Mouse (Mus musculus) c-Kit-positive CD71-positive TER-119-negative erythroid progenitor cells, embryonic 14.5 days (primary cell): ENCODE measurements around the gene Podxl.
A peak's percentile ranks its signal among the peaks of the same experiment; 100 is the strongest.

Experiments
- DNase-seq: peaks from one replicate; pipeline ENCODE4 v3.0.0-alpha.2; 2013; ENCODE audit warnings: low read depth

Podxl gene

DNA sequence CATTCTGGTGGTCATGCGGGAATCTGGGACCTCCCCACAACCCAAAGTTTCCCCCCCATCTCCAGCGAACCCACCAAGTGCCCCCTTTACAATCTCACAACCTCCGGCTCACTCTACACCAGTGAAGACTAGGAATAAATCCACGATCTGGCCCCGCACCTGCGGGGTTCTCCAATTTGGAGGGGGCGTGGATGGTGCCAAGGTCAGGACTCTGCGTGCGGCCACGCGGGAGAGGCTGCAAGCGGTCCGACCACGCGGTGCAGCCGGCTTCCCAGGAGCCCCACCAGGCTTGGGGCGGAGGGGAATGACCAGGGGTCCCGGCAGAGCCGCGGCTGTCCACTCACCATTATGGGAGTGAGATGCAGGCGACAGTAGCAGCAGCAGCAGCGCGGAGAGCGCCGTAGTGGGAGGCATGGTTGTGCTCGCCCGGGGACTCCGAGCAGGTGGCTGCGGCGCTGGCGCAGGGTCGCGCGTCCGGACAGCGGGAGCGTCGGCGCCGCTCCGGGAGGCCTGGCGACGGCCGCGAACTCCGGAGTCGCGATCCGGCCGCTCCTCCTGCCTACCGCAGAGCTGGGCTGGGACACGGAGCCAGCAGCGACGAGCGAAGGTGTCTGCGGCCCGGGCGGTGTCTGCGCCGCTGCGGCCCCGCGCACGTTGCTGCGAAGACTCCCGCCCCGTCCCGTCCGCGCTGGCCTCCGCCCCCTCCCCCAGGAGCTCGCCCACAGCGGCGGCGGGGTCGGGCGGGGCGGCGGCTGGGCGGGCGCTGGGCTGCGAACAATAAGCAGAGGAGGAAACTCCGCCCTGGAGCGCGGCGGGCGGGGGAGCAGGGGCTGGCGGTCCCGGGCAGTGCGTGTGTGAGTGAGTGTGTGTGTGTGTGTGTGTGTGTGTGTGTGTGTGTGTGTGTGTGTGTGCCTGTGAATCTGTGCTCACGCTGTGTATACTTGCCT is at the start of gene Podxl:
Gene Podxl, minus strand, starts transcription at position 747 of the 947 bp plus-strand sequence.
- DNase-seq, result peak; percentile 70

DNA sequence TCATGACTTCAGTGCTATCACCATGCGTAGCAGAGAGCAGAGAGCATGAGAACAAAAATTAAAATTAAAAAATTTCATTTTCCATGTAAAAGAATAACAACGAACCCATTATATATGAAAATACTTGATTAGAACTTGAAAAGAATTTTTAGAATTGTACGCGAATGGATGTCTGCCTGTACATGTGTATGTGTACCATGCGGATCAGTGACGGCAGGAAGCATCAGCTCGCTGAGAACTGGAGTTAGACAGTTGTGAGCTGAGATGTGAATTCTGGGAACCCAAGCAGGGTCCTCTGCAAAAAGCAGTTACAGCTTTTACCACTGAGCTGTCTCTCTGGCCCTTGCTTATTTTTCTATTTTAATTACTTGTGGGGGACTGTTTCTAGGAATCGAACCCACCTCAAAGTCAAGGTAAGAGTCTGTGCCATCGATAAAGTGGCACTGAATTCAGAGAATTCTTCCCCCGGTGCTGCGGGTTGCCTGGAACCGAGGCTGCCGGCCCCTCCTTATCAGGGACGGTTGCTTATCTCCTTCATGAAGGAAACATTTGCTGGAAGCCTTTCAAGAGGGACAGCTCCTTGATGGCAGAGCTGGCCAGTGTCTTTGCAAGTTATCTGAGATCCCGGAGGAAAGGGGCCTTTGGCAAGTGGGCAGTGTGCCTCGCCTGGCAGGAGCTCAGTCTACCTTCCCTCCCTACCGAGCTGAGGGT is 48.9 kb upstream of the Podxl start:
- peak; percentile 88 for DNase-seq

DNA sequence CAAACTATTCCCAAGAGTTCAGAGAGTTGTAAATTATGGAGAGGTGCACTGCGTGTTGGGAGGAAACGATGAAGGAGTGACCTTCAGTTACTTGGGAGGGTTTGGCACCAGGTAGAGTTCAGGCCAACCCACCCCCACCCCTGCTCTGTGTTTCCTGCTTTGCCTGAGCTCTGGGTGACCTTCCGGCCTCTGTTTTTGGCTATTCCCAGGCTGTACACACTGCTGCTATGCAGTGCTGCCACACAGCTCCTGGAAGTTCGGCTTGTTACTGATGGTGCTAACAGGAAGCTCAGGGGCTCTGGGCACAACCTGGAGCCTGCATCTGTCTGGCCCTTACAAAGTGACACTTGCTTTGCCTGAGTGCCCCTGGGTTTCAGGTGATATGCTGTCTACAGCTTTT is 42.6 kb upstream of the Podxl start:
- DNase-seq, result no peak

DNA sequence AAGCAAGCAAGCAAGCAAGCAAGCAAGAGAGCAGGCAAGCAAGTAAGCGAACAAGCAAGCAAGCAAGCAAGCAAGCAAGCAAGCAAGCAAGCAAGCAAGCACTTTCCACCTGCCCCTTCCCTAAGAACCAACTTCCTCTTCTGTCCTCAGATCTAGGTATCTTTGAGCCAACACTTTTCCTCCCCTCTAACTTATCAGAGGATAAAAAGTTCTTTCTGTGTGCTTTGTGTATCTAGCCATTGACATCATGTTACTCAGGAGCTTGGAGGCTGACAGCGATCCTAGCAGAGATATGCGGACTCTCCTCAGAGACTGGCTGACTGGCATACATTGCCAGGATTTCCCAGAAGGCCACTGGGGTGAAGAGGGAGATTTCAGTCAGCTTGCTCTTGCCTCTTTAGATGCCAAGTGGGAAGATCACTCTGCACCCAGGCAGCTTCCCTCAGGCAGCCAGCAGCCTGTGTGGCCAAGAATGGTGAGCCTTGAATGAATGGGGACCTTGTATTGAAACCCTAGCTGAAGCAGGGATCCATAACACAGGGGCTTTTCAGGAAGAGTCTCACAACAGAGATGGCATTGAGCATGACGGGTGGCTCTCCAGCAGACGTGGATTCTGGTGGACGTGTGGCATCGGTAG is 41.0 kb upstream of the Podxl start:
- no peak for DNase-seq

DNA sequence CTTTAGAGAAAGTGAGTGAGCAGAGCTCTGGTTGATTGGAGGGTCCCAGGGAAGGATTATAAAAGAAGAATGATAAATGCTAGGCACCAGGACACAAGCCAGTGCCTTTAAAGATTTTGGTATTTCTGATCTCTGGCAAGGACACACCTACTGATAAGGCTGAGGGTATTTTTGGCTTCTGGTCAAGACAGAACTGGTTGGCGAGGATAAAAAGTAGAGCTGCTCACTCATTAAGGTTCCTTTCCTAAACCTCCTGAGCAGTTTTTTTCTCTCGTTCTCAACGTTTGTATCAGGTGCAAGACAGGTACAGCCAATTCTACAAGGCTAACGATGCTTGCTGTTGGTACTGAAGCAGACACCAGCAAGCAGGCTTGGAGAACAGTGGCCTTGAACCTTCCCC is 38.7 kb upstream of the Podxl start:
- no peak for DNase-seq

DNA sequence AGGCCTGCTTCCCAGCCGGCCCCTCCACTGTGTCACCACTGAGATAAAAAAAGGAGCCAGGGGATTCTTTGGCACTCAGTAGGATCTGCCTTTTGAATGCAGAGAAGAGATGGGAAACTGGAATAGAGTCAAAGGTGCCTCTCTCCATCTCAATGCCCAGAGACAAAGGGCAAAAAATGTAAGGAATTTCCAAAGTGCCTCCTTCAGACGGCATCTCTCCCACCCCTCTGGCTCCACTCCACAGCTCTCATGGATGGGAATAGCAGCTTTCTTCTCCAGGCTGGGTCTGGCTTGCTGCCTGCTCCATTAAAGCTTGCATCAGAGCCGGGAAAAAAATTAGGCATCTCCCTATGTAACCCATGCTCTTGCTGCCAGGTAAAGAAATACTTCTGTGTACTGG is 37.4 kb upstream of the Podxl start:
- DNase-seq, result no peak

DNA sequence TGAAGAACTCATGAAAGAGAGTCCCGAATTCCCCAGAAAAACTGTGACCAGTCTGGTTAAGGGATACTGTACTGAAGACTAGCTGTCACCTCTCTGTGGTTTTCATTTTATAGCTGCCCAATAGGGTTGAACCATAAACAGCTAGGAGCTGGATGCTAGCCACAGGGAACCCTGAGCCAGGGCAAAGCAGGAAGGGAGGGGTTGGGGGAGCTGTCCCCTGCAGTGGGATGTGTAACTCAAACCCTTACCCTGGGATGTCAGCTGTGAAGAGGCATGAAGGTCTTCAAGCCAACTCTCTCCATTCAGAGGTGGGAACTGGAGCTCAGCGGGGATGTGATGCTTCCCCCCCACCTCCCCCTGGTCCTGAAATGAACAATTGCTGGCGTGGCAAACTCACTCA is 36.1 kb upstream of the Podxl start:
- DNase-seq, result no peak

DNA sequence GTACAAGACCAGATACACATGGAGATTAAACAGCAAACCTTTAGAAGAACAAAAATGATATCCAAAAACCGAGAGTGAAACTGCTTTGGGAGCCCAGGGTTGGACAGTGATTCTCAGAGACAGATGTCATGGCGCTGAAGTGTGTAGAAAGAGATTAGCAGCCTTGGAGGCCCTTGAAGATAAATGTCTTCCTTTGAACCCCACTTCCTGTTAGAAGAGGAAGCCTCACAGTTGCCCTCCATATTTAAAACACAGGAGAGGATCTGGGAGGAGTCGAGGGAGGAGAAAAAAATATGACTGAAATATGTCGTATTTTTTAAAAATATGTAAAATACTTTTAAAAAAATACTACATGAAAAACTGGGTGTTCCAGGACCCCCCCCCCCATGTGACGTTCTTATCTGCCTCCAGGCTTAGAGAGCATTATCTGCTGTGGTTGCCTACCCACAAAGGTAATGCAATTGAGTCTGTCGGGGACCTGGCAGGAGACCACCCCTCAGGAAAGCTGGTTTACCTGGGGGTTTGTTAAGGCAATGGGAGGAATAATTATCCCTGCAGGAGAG is 34.6 kb upstream of the Podxl start:
- no peak for DNase-seq

DNA sequence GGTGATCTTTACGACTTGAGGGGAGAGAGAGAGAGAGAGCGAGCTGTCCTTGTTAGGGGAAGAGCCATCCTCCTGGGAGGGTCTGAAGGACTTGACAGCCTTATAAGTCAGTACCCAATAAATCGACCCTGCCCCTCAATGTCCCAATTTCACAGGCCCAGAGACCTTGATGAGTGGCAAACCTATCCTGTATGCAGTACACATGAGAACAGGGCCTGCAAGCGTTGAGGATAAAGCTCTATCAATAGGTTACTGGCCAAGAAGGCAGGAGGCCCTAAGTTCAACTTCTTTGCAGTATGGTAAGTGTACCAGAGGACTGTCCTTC is 33.3 kb upstream of the Podxl start:
- no peak for DNase-seq

DNA sequence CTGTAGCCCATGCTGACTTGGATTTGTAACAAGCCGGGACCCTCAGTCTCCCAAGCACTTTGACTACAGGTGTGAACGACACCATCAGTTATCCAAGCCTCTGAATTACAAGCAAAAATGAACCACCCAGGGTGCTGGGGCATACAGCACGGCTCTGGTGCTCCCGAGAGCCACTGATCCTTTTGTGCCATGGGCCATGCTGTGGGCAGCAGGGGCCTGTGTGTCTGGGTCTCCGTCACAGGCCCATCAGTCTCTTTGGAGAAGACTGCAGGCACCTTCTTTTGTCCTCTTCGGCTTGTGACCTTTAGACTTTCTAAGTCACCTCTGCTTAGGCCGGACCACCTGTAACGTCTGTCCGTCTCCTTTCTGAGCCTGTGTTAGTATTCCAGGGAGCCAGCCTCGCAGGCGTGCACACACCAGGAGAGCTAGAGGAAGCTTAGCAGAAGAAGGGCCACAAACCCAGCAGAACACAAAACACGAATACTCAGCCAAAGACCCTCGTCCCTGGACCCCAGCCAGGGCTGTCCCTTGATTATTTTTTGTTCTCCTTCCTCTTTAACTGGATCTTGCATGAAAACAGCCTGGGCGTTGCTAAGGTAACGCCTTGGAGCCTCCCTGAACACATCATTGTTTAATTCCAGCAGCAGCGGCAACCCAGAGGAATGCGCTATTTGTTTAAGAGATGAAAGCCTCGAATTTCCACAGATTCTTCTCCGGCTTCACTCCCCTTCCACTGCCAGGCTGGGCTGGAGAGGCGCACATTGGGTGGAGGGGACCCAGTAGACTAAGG is 32.8 kb upstream of the Podxl start:
- DNase-seq, result no peak

DNA sequence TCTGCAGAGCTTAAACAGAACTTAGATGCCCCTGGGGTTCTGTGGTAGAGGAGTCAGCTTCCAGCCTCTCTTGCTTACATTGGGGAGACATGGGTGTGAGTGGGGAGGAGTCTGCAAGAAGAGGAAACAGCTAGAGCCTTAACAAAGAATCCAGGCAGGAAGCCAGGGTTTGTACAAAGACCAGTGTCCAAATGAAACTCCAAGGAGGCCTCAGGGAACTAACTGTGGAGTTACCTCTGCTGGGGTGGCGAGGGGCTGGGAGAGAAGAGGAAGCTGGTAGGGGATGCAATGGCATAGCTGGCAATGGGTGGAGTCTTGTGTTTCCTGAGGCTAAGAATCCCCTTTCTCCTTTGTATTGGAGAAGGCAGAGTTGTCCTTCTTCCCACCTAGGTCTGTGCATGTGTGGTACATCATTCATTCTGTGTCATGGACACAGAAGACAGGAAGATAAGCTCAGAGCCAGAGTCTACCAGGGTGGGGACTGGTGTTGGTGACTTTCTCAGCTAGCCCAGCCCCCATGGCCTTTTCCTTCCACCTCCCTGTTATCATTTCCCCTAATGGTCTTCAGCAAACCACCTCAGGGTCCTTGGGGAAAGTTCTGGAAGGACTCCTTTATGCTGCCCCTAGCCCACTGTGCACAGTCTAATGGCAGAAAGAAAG is 28.9 kb upstream of the Podxl start:
- DNase-seq, result no peak

DNA sequence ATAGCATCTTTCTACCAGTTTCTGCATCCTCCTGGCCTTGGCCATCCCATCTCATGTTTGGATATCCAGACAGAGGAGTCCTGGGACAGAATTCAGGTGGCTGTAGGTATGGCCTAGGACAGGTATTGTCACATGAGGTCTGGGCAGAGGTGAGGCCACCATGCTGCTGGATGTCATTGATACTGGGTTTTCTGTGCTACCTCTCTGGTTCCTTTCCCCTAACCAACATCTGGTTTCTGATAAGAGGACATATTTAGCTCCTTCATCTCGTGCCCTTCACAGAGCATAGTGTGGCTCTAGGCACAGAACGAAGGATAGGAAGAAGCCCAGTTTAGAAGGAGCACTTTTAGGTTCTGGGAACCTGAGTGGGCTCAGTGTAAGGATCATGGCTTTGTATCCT is 28.3 kb upstream of the Podxl start:
- DNase-seq, result no peak

DNA sequence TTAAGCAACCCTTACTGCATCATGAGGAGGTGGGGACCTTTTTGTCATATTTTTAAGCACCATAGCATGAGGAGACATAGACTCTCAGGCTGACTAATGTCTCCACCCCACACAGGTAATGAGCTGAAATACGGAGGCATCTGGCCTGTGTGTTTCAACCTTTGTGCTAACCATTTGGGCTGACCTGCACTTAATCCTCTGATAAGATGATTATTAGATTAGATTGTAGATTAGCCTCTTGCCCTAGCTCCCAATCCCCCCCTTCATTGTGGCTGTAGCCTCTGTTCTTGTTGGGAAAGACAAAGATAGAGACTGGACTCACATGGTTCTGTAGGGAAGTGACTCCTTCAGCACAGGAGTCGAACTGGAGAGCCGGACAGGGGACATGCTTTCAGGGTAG is 27.9 kb upstream of the Podxl start:
- no peak for DNase-seq

DNA sequence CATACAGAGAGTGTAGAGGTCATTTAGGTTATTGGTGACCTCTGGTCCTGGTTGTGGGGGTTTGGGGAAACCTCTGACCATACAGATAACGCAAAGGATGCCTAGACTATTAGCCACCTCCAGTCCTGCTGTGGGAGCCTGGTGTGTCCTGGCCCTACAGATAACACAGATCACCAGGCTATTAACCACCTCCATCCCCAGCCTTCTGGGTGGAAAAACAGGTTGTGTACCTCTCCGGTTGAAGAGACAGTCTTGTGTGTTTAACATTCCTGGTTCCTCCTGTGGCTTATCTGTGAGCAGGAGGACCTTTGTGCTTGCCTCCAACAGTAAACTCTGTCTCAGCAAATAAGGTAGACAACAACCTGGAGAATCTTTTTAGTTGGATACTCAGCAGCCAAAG is 27.0 kb upstream of the Podxl start:
- no peak for DNase-seq

DNA sequence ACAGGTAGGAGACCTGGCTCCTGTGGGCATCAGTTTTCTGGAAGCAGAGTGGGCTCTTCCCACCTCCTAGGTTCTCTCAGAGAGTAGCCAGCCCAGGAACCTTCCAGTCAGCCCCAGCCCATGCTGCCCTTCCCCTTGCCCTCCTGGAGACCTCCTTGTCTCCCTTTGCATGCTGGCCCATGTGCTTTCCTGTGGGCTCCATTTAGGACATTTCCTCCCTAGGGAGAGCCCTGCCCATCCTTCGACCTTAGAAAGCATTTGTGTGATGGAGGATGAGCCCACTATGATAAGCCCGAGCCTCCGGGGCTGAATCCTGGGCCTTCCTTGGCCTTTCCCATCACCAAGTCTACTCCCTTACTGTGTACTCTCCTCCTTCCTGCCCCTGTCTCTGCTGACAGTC is 25.5 kb upstream of the Podxl start:
- DNase-seq, result no peak

DNA sequence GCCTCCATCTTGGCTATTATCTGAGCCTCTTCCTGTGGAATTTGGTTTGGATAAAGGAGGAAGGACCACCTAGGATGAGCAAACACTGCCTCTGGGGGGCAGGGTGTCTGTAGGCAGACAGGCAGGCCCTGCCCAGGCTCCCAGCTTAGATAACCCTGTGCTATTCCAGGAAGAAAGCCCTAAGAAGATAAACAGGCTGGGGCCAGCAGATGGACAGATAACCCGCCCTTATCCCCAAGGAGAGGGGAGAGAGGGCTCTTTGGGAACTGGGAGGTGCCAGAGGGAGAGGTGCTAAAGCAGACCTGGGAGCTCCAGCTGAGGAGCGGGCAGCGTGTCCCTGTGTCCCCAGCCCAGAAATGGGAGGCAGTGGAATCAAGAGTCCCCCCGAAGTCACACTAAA is 23.9 kb upstream of the Podxl start:
- DNase-seq, result no peak

DNA sequence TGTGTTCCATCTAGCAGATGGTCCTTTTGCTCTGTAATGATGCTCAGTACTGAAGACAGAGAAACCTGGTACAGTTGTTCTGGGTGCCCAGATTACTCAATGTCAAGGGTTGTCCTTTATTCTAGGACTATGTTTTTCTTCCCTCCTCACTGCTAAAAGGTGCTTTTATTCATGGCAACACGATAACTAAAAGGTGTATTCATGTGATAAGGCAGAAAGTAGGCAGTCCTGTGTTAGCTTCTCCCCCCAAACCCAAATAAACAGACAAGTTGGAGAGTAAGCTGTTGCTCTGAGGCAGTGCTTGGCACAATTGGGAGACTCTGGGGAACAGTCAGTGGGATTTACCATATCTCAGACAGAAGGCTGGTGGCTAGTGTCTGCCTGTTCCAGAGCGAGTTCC is 22.3 kb upstream of the Podxl start:
- no peak for DNase-seq

DNA sequence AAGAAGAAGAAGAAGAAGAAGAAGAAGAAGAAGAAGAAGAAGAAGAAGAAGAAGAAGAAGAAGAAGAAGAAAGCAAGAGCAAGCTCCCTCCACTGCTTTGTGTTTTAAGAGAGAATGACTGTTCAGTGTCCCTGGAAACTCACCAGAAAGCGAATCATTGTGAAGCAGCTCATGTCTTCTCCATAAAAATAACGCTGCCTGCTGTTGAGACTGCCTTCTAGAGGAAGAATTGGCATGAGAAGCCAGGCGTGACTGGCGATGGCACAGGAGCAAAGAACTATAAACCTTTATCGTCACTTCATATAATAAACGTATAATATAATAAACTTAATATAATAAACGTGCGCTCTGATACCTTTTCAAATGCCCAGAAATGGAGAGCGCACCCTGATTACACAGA is 12.4 kb upstream of the Podxl start:
- no peak for DNase-seq

DNA sequence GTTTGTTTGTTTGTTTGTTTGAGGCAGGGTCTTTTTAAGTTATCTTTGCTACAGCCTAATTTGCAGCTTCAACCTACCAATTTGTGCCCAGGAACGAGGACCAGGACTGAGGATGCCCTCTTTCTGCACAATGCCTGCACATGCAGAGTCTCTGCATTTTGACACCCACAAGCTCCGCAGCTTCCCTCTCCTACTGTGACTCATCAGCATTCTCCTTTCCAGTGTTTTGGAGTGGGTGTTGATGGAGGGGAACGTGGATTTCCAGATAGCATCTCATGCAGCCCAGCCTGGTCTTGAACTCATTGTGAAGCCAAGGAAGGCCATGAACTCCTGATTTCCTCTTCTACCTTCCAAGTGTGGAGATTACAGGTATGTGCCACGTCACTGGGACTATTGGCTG is 11.3 kb upstream of the Podxl start:
- DNase-seq, result no peak

DNA sequence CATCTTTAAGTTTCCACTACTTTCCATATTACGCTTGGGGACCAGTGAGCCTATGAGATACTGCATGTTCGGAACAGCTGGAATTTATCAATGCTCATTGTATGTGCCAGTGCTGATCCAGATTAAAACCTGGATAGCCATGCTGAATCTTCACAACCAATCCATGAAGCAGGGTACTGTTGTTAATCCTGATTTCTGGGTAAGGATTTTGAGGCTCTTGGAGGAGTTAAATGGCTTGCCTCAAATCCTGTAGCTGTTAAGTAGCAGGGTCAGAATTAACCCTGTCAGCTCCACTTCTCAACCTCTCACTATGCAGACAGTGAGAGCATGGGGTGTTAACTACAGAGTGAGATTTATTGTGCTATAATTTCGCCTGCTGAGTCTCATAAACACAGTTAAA is 7.7 kb upstream of the Podxl start:
- DNase-seq, result no peak

DNA sequence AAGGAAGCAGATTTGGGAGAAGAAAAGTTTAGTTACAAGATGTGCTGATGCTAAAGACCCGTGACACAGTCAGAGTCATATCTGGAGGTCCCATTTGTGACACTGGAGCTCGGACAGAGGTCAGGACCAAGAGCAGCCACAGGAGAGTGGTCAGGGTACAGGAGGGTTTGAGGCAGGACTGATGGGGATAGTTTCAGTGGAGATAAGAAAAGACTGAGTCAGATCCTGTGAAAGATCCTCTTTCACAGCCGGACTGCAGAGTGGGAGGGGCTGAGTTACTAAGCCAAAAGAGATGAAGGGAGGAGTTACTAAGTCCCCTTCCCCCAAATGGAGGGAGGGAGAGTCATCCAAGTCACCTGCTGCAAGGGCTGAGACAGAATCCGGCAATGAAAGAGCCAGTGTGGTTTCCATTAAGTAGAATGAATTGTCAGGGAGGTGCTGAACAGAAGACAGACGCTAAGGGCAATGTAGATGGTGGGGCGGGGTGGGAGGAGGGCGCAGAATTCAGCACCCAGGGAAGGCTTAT is 4.4 kb upstream of the Podxl start:
- DNase-seq, result no peak
